Mouse (Mus musculus): Measurements from ENCODE around the gene Atp1b3. TPM values are rescaled to one million over a fixed set of nuclear protein-coding genes. Genes with fewer than 3 reads are reported as not detected.
A peak's percentile ranks its signal among the peaks of the same experiment; 100 is the strongest.

Gene Atp1b3
- polyA plus RNA-seq, 1 experiment from 2014 or later = 174 TPM

GRCm38 (mm10) chr9:96383714-96384487 is 19.7 kb upstream of the Atp1b3 start:
- Histone ChIP-seq H3K4me1 (no peaks in the 10 kb centered on the region), H3K9me3 (no peaks in the 10 kb centered on the region), H3K27me3 (replicated peaks) (no peaks in the 10 kb centered on the region), H3K36me3 (replicated peaks) (no peaks in the 10 kb centered on the region), H3K4me2 (no peak overlapping the region), H3K9ac (no peak overlapping the region), H3K27ac (no peak overlapping the region), H3K4me3 (no peak overlapping the region)
- ATAC-seq (replicated peaks) = no peak
- WGBS = 74% methylated on average over 18 of the region's 18 CpGs

GRCm38 (mm10) chr9:96382756-96383155 is 18.5 kb upstream of the Atp1b3 start:
- no peak overlapping the region for H3K4me2 ChIP-seq
- H3K27me3 ChIP-seq (replicated peaks) = no peaks in the 10 kb centered on the region
- H3K4me1 ChIP-seq = no peaks in the 10 kb centered on the region
- 80% methylated on average over 4 of the region's 4 CpGs for WGBS
- H3K9me3 ChIP-seq = no peaks in the 10 kb centered on the region
- no peak overlapping the region for H3K4me3 ChIP-seq
- no peak overlapping the region for H3K27ac ChIP-seq
- no peak for ATAC-seq (replicated peaks)
- H3K36me3 ChIP-seq (replicated peaks) = no peaks in the 10 kb centered on the region
- no peak overlapping the region for H3K9ac ChIP-seq

GRCm38 (mm10) chr9:96381393-96381792 is 17.2 kb upstream of the Atp1b3 start:
- H3K4me2 ChIP-seq = no peak overlapping the region
- H3K27me3 ChIP-seq (replicated peaks) = no peaks in the 10 kb centered on the region
- no peaks in the 10 kb centered on the region for H3K36me3 ChIP-seq (replicated peaks)
- ATAC-seq (replicated peaks) = no peak
- no peaks in the 10 kb centered on the region for H3K9me3 ChIP-seq
- H3K9ac ChIP-seq = no peak overlapping the region
- WGBS = 82% methylated on average over 13 of the region's 13 CpGs
- H3K4me3 ChIP-seq = no peak overlapping the region
- H3K4me1 ChIP-seq = no peaks in the 10 kb centered on the region
- H3K27ac ChIP-seq = no peak overlapping the region

GRCm38 (mm10) chr9:96379551-96379950 is 15.3 kb upstream of the Atp1b3 start:
- ATAC-seq (replicated peaks) = no peak
- WGBS = 62% methylated on average over 7 of the region's 7 CpGs
- no peaks in the 10 kb centered on the region for H3K27me3 ChIP-seq (replicated peaks)
- no peak overlapping the region for H3K4me2 ChIP-seq
- no peaks in the 10 kb centered on the region for H3K9me3 ChIP-seq
- H3K9ac ChIP-seq = no peak overlapping the region
- no peak overlapping the region for H3K4me3 ChIP-seq
- H3K27ac ChIP-seq = no peak overlapping the region
- no peaks in the 10 kb centered on the region for H3K36me3 ChIP-seq (replicated peaks)
- no peaks in the 10 kb centered on the region for H3K4me1 ChIP-seq

GRCm38 (mm10) chr9:96378747-96379146 is 14.5 kb upstream of the Atp1b3 start:
- WGBS = 83% methylated on average over 5 of the region's 5 CpGs
- Histone ChIP-seq H3K27ac (no peak overlapping the region), H3K4me3 (no peak overlapping the region), H3K4me2 (no peak overlapping the region), H3K4me1 (no peaks in the 10 kb centered on the region), H3K27me3 (replicated peaks) (no peaks in the 10 kb centered on the region), H3K9me3 (no peaks in the 10 kb centered on the region), H3K9ac (no peak overlapping the region), H3K36me3 (replicated peaks) (no peaks in the 10 kb centered on the region)
- no peak for ATAC-seq (replicated peaks)

GRCm38 (mm10) chr9:96377096-96377495 is 12.9 kb upstream of the Atp1b3 start:
- H3K9ac ChIP-seq = no peak overlapping the region
- no peaks in the 10 kb centered on the region for H3K9me3 ChIP-seq
- no peak overlapping the region for H3K27ac ChIP-seq
- no peaks in the 10 kb centered on the region for H3K36me3 ChIP-seq (replicated peaks)
- H3K4me2 ChIP-seq = no peak overlapping the region
- H3K27me3 ChIP-seq (replicated peaks) = no peaks in the 10 kb centered on the region
- H3K4me1 ChIP-seq = no peaks in the 10 kb centered on the region
- 100% methylated on average over 1 of the region's 1 CpGs for WGBS
- no peak overlapping the region for H3K4me3 ChIP-seq
- no peak for ATAC-seq (replicated peaks)

GRCm38 (mm10) chr9:96375819-96376218 is 11.6 kb upstream of the Atp1b3 start:
- 87% methylated on average over 3 of the region's 3 CpGs for WGBS

GRCm38 (mm10) chr9:96371075-96371474 is 6.8 kb upstream of the Atp1b3 start:
- ATAC-seq (replicated peaks) = no peak
- H3K27me3 ChIP-seq (replicated peaks) = no peaks in the 10 kb centered on the region
- no peaks in the 10 kb centered on the region for H3K9me3 ChIP-seq
- H3K9ac ChIP-seq = no peak overlapping the region
- H3K36me3 ChIP-seq (replicated peaks) = no peaks in the 10 kb centered on the region
- no peak overlapping the region for H3K27ac ChIP-seq
- H3K4me2 ChIP-seq = no peak overlapping the region
- no peaks in the 10 kb centered on the region for H3K4me1 ChIP-seq
- H3K4me3 ChIP-seq = no peak overlapping the region
- 93% methylated on average over 5 of the region's 5 CpGs for WGBS

More at GRCm38 (mm10) chr9:96375819-96376218, 11.6 kb upstream of the Atp1b3 start:
- Histone ChIP-seq H3K27me3 (replicated peaks) (no peaks in the 10 kb centered on the region), H3K36me3 (replicated peaks) (no peaks in the 10 kb centered on the region), H3K4me1 (no peaks in the 10 kb centered on the region), H3K9me3 (no peaks in the 10 kb centered on the region), H3K27ac (no peak overlapping the region), H3K4me3 (no peak overlapping the region), H3K4me2 (no peak overlapping the region), H3K9ac (no peak overlapping the region)
- ATAC-seq (replicated peaks) = no peak

GRCm38 (mm10) chr9:96369654-96370384 is 5.6 kb upstream of the Atp1b3 start:
- Histone ChIP-seq H3K9me3 (no peaks in the 10 kb centered on the region), H3K27ac (no peak overlapping the region), H3K9ac (no peak overlapping the region), H3K36me3 (replicated peaks) (no peaks in the 10 kb centered on the region), H3K27me3 (replicated peaks) (no peaks in the 10 kb centered on the region), H3K4me3 (no peak overlapping the region), H3K4me2 (no peak overlapping the region), H3K4me1 (no peaks in the 10 kb centered on the region)
- WGBS = 64% methylated on average over 5 of the region's 5 CpGs
- ATAC-seq (replicated peaks) = no peak

GRCm38 (mm10) chr9:96365271-96365872 is 1.1 kb upstream of the Atp1b3 start:
- H3K27ac ChIP-seq = no peak overlapping the region
- no peaks in the 10 kb centered on the region for H3K9me3 ChIP-seq
- peaks cover 22% of the 10 kb centered on the region for H3K4me1 ChIP-seq
- 65% methylated on average over 6 of the region's 6 CpGs for WGBS
- no peaks in the 10 kb centered on the region for H3K27me3 ChIP-seq (replicated peaks)
- H3K36me3 ChIP-seq (replicated peaks) = no peaks in the 10 kb centered on the region
- no peak overlapping the region for H3K9ac ChIP-seq
- no peak overlapping the region for H3K4me2 ChIP-seq
- ATAC-seq (replicated peaks) = no peak
- no peak overlapping the region for H3K4me3 ChIP-seq

- Histone ChIP-seq H3K27me3 (replicated peaks) (no peaks in the 10 kb centered on the region), H3K9ac (peak overlapping the region; percentile 78), H3K36me3 (replicated peaks) (no peaks in the 10 kb centered on the region), H3K4me2 (peak overlapping the region; percentile 82), H3K27ac (peak overlapping the region; percentile 91), H3K4me1 (peaks cover 22% of the 10 kb centered on the region), H3K4me3 (peak overlapping the region; percentile 87), H3K9me3 (no peaks in the 10 kb centered on the region)
- ATAC-seq (replicated peaks) = peak; percentile 70
- whole genome bisulfite sequencing = under 1% methylated on average over 56 of the region's 64 CpGs
Observed at GRCm38 (mm10) chr9:96363581-96364140, 581 bp downstream of the Atp1b3 start.

GRCm38 (mm10) chr9:96360056-96360455 is 4.2 kb downstream of the Atp1b3 start:
- Histone ChIP-seq H3K4me3 (no peak overlapping the region), H3K9me3 (no peaks in the 10 kb centered on the region), H3K27ac (no peak overlapping the region), H3K27me3 (replicated peaks) (no peaks in the 10 kb centered on the region), H3K36me3 (replicated peaks) (no peaks in the 10 kb centered on the region), H3K4me2 (no peak overlapping the region), H3K9ac (no peak overlapping the region), H3K4me1 (peaks cover 22% of the 10 kb centered on the region)
- 88% methylated on average over 3 of the region's 3 CpGs for WGBS
- no peak for ATAC-seq (replicated peaks)

Data from midbrain, embryonic 15.5 days (tissue).